Mouse (Mus musculus) forebrain, embryonic 12.5 days (tissue): Measurements from ENCODE around the gene Galnt6. TPM values are rescaled to one million over a fixed set of nuclear protein-coding genes. Genes with fewer than 3 reads are reported as not detected.

Experiments used
- ATAC-seq: fragments of 200-750 bp; cut with Nextera tagmentation; 2 replicates; pipeline ENCODE4 v1.8.0; 2017; ENCODE audit warnings: moderate TSS enrichment; ENCODE audit not compliant: low FRiP score
- H3K27ac ChIP-seq: fragments of 300-500 bp; sonication (generic); 2 replicates; pipeline ENCODE4 v1.5.1; 2016; ENCODE audit warnings: mild to moderate bottlenecking
- H3K27me3 ChIP-seq: fragments of 300-500 bp; sonication (generic); 2 replicates; pipeline ENCODE4 v1.6.1; 2016; ENCODE audit warnings: mild to moderate bottlenecking
- H3K36me3 ChIP-seq: fragments of 300-500 bp; sonication (generic); replicated peaks from 2 replicates; pipeline ENCODE4 v1.6.1; 2016; ENCODE audit warnings: mild to moderate bottlenecking
- H3K4me1 ChIP-seq: fragments of 300-500 bp; sonication (generic); 2 replicates; pipeline ENCODE4 v1.6.1; 2016
- H3K4me2 ChIP-seq: fragments of 300-500 bp; sonication (generic); 2 replicates; pipeline ENCODE4 v1.6.1; 2016; ENCODE audit warnings: mild to moderate bottlenecking, moderate library complexity
- H3K4me3 ChIP-seq: fragments of 300-500 bp; sonication (generic); replicated peaks from 2 replicates; pipeline ENCODE4 v1.5.1; 2016; ENCODE audit warnings: mild to moderate bottlenecking
- H3K9ac ChIP-seq: fragments of 300-500 bp; sonication (generic); 2 replicates; pipeline ENCODE4 v1.6.1; 2016; ENCODE audit warnings: mild to moderate bottlenecking
- H3K9me3 ChIP-seq: fragments of 300-500 bp; sonication (generic); 2 replicates; pipeline ENCODE4 v1.6.1; 2016
- WGBS: fragments of 180-500 bp; shearing (Covaris S2); methylation state at CpG from one replicate; pipeline ENCODE4 v1.1.7; 2016; 5-methylcytosine and 5-hydroxymethylcytosine counted together
- polyA plus RNA-seq: library from polyadenylated mRNA; unstranded; fragments of >200 nt; fragmentation: Nextera tagmentation; extraction: Ambion mirVana; gene quantifications from 2 replicates; pipeline ENCODE4 v1.2.1, GENCODE M21; 2016

The Galnt6 gene
- polyA plus RNA-seq, 1 experiment from 2014 or later = 0.05 TPM

DNA sequence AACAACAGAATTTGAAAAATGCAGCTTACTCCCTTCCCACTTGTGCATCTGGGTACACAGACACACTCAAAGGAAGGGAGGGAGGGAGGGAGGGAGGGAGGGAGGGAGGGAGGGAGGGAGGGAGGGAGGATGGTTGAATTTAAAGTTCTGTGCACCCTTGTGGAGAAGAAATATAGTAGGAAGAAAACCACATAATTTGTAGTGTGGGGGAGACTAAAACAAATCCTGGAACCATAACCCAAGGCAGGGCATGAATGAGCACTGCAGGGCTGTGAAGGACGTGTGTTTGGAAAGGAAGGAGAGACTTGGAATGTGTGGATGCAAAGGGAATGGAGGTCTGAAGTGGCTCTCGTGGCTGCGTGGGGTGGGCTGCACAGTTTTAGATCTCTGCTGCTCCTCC, 53.7 kb downstream of the Galnt6 start:
- Histone ChIP-seq H3K27me3 (no peaks in the 10 kb centered on the region), H3K9me3 (no peaks in the 10 kb centered on the region), H3K36me3 (no peaks in the 10 kb centered on the region), H3K9ac (no peak overlapping the region), H3K4me3 (no peak overlapping the region), H3K4me1 (no peaks in the 10 kb centered on the region; the same call in 1 of the 2 replicates), H3K4me2 (no peak overlapping the region), H3K27ac (no peak overlapping the region)
- 55% methylated on average over 3 of the region's 3 CpGs for WGBS
- ATAC-seq = no peak

DNA sequence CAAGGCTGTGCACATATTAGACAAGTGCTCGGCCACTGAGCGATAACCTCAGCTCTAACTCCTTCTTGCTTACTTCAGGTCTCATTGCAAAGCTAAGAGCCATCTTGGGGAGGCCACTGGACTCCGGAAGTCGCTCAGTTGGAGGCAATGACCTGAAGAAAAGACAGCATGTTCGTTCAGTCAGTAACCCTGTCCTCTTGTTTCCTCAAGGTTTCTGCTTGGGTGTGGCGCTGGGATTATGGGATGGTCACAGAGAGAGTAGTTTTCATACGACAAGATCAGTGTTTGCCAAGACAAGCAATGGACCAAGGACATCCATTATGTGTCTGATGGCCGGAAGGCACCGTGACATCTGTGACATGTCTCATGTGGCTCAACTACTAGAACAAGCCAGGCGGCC, 54.6 kb downstream of the Galnt6 start:
- WGBS = 86% methylated on average over 10 of the region's 10 CpGs
- no peak for ATAC-seq
- H3K4me3 ChIP-seq = no peak overlapping the region
- H3K9me3 ChIP-seq = no peaks in the 10 kb centered on the region
- no peaks in the 10 kb centered on the region for H3K36me3 ChIP-seq
- H3K27ac ChIP-seq = no peak overlapping the region
- no peak overlapping the region for H3K9ac ChIP-seq
- no peak overlapping the region for H3K4me2 ChIP-seq
- H3K4me1 ChIP-seq = no peaks in the 10 kb centered on the region; the same call in 1 of the 2 replicates
- no peaks in the 10 kb centered on the region for H3K27me3 ChIP-seq

DNA sequence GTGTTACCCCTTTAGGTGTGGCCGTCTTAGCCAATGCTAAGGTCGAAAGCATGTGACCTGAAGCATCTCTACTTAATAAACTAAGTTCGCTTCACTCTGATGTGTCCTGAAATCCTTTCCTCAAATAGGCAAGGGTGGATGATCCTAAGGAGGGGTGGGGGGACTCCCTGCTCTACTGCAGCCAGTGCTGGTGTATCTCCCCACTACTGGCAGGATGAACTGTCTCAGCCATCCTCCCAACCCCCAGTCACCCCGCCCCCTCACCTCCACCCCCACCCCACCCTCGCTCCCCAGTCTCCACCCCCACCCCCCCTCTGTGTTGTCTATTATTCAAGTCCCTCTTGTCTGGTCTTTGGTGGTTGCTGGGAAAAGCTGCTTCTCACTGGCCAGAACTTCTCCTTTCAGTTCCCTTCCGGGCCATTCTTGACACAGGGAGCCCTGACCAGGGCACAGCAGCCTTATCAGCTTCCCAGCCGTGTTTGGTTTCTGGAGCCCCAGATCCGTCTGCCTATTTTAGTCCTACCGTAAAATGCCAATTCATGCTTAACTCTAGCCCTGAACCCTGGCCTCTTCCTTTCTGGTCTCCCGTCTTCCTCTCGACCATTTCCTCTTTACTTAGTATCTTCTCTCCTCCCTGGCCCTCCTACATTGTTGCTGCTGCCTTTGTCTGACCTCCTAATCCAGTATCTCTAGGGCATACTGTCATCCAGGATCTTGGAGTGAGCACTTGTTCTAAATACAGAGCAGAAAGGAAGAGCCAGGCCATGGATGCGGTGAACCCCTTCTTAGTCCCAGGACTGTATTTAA, 55.4 kb downstream of the Galnt6 start:
- H3K27me3 ChIP-seq = no peaks in the 10 kb centered on the region
- H3K4me3 ChIP-seq = no peak overlapping the region
- no peak overlapping the region for H3K9ac ChIP-seq
- no peaks in the 10 kb centered on the region for H3K36me3 ChIP-seq
- H3K27ac ChIP-seq = no peak overlapping the region
- H3K4me2 ChIP-seq = no peak overlapping the region
- no peaks in the 10 kb centered on the region for H3K9me3 ChIP-seq
- H3K4me1 ChIP-seq = no peaks in the 10 kb centered on the region; the same call in 1 of the 2 replicates
- no peak for ATAC-seq
- 39% methylated on average over 12 of the region's 12 CpGs for WGBS

DNA sequence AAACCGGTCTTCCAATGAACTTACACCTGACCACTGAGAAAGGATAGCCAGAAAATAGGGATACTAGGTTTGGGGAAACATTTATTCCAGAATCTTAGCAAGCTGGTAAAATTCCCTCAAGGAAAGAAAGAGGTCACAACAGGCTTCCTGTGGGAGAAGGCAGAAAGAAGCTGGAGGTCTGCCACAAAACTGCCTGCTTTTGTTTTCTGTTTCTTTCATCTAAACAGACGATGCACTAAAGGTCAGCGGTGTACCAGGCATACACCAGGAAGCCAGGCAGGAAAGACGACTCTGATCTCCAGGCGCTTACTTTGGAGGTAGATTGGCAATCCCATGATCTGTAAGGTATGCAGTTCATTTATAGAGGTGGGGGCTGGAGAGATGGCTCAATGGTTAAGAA, 58.3 kb downstream of the Galnt6 start:
- no peaks in the 10 kb centered on the region for H3K9me3 ChIP-seq
- H3K4me1 ChIP-seq = peaks cover 9% of the 10 kb centered on the region
- no peak for ATAC-seq
- no peak overlapping the region for H3K27ac ChIP-seq
- H3K36me3 ChIP-seq = no peaks in the 10 kb centered on the region
- no peak overlapping the region for H3K9ac ChIP-seq
- no peak overlapping the region for H3K4me3 ChIP-seq
- H3K27me3 ChIP-seq = no peaks in the 10 kb centered on the region
- WGBS = 71% methylated on average over 5 of the region's 5 CpGs
- no peak overlapping the region for H3K4me2 ChIP-seq

DNA sequence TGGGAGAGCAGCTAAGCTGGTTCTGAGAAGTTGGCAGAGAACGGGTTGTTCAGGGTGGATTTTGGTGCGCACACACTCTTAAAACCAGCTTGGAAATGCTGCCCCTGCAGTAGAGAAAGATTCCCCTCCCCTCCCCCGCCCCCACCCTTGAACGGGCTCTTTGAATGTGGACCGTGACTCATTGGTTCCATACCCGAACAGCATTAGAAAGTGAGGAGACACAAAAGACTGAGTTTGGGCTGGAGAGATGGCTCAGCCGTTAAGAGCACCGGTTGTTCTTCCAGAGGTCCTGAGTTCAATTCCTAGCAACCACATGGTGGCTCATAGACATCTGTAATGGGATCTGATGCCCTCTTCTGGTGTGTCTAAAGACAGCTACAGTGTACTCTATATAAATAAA, 59.2 kb downstream of the Galnt6 start:
- H3K36me3 ChIP-seq = no peaks in the 10 kb centered on the region
- 84% methylated on average over 8 of the region's 8 CpGs for WGBS
- no peak overlapping the region for H3K4me2 ChIP-seq

DNA sequence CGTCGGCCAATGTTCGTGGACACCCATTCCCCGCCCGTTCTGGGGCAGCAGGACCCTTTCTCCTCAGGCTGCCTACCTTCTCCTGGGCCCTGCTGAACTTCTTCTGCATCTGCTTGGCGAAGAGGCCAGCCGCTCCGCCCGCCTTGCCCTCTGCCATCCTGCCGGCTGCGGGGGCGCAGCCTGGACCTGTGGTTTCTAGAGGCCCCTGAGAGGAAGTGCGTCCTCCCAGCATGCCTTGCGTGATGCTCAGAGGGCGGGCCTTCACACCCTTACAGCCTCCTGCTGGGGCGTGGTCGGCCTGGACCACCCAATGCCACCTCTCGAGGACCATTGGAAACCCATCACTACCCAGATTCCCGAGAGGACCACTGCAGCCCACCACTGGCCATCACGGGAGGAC, 59.8 kb downstream of the Galnt6 start, which contains the start of gene Bin2:
TSS of gene Bin2 (minus strand) at position 217 of the 400 bp plus-strand sequence.
- ATAC-seq = no peak
- H3K27me3 ChIP-seq = no peaks in the 10 kb centered on the region
- H3K9ac ChIP-seq = no peak within 1 kb of the TSS
- H3K4me1 ChIP-seq = peaks cover 10% of the 10 kb centered on the region
- no peaks in the 10 kb centered on the region for H3K36me3 ChIP-seq
- no peak within 1 kb of the TSS for H3K27ac ChIP-seq
- no peaks in the 10 kb centered on the region for H3K9me3 ChIP-seq
- 91% methylated on average over 20 of the region's 20 CpGs for WGBS
- no peak within 1 kb of the TSS for H3K4me3 ChIP-seq
- H3K4me2 ChIP-seq = no peak within 1 kb of the TSS

More for the DNA sequence above, 59.2 kb downstream of the Galnt6 start:
- H3K4me3 ChIP-seq = no peak overlapping the region
- no peak overlapping the region for H3K9ac ChIP-seq
- ATAC-seq = no peak
- H3K27me3 ChIP-seq = no peaks in the 10 kb centered on the region
- H3K4me1 ChIP-seq = peaks cover 10% of the 10 kb centered on the region
- no peak overlapping the region for H3K27ac ChIP-seq
- H3K9me3 ChIP-seq = no peaks in the 10 kb centered on the region

DNA sequence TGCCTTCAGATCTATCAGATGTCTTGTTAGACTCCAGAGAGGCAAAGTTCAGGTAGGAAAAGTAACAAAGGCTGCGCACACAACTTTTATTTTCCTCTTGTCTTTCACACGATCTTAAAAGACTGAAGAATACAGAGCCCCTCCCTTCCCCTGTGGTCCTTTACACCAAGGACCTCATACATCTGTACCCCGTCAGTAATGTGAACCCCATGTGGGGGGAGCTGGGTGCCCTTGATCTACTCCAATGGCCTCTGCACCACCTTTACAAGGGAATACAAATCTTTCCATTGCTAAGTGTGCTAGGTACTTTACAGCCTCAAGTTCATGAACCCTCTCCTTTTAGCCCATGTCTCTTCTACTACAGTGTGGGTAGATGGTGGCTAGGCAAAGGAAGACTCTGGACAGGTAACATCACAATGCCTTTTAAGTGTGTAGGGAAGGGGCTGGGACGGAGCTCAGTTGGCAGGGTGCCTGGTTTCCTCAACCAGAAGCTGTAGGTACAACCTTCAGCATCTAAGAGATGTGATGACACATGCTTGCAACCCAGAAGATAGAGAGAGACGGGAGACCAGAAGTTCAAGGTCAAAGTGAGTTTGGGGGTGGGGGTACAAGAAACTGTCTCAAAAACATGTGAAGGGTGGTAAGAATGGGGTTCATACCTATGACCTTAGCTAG, 61.2 kb downstream of the Galnt6 start:
- H3K9ac ChIP-seq = no peak overlapping the region
- WGBS = 87% methylated on average over 5 of the region's 5 CpGs
- ATAC-seq = no peak

DNA sequence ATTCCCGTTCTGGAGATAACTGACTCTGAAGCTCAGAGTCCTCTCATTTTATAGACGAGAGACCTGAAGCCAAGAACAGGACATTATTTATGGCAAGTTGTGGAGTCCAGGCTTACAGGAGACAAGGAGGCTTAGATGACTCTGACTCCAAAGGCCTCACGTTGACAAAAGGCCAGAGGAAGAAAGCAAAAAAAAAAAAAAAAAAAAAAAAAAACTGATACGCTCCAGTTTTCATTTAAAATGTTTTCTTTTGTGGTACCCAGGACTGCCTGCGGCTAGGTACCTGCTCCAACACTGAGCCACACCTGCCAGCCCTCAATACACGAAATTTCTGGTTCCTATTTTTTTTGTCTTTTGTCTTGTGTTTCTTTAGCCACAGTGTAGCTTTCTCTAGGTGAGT, 61.8 kb downstream of the Galnt6 start:
- Histone ChIP-seq H3K27me3 (no peaks in the 10 kb centered on the region), H3K4me1 (peaks cover 10% of the 10 kb centered on the region), H3K9ac (no peak overlapping the region), H3K27ac (no peak overlapping the region), H3K4me2 (no peak overlapping the region), H3K36me3 (no peaks in the 10 kb centered on the region), H3K9me3 (no peaks in the 10 kb centered on the region), H3K4me3 (no peak overlapping the region)
- ATAC-seq = no peak
- 63% methylated on average over 6 of the region's 6 CpGs for WGBS

More for the DNA sequence above, 61.2 kb downstream of the Galnt6 start:
- Histone ChIP-seq H3K4me3 (no peak overlapping the region), H3K4me1 (peaks cover 10% of the 10 kb centered on the region), H3K36me3 (no peaks in the 10 kb centered on the region), H3K27ac (no peak overlapping the region), H3K27me3 (no peaks in the 10 kb centered on the region), H3K4me2 (no peak overlapping the region), H3K9me3 (no peaks in the 10 kb centered on the region)

DNA sequence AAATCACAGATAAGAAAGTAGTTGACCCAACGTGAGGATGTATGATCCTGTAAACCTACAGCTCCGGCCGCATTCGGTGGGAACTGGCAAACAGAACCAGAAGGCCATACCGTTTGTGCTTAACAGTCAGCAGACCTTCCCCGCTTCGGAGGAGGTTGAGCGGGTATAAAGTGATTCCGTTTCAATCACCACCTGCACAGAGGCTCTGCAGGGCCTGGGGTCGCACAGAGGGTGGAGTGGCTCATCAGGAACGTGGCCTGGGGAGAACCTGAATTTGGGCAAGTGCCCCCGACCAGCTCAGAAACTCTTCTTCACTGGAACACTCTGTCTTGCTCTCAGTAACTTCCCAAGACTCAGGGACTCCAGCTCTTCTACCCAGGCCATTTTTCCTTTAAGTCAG, 62.3 kb downstream of the Galnt6 start:
- Histone ChIP-seq H3K27ac (no peak overlapping the region), H3K4me3 (no peak overlapping the region), H3K27me3 (no peaks in the 10 kb centered on the region), H3K4me1 (peaks cover 10% of the 10 kb centered on the region), H3K9ac (no peak overlapping the region), H3K9me3 (no peaks in the 10 kb centered on the region), H3K4me2 (no peak overlapping the region), H3K36me3 (no peaks in the 10 kb centered on the region)
- WGBS = 37% methylated on average over 12 of the region's 12 CpGs
- ATAC-seq = no peak

DNA sequence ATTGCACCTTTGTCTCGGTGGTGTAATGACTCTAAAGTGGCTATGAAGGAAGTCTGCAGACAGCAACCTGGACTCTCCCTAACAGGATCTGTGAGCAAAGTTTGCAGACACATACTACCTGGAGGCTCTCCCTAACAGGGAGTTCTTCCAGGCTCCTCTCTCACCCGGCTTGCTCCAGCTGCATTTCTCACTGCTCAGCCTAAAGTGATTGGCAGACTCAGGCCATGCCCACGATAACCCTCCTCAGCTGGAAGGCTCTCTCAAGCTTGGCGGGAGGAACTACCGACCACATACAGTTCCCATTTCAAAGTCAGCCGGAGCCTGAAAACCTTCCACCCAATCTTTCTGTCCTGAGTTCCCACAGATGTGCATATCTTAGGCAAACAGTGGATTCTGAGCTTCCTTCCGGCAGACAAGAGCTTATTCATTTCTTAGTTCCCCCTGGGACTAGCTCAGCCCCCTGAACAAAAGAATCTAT, 62.9 kb downstream of the Galnt6 start:
- Histone ChIP-seq H3K4me2 (no peak overlapping the region), H3K4me3 (no peak overlapping the region), H3K27ac (no peak overlapping the region), H3K4me1 (peaks cover 10% of the 10 kb centered on the region), H3K36me3 (no peaks in the 10 kb centered on the region), H3K9ac (no peak overlapping the region; the same call in 1 of the 2 replicates), H3K9me3 (no peaks in the 10 kb centered on the region), H3K27me3 (no peaks in the 10 kb centered on the region)
- WGBS = 19% methylated on average over 7 of the region's 7 CpGs
- ATAC-seq = no peak

DNA sequence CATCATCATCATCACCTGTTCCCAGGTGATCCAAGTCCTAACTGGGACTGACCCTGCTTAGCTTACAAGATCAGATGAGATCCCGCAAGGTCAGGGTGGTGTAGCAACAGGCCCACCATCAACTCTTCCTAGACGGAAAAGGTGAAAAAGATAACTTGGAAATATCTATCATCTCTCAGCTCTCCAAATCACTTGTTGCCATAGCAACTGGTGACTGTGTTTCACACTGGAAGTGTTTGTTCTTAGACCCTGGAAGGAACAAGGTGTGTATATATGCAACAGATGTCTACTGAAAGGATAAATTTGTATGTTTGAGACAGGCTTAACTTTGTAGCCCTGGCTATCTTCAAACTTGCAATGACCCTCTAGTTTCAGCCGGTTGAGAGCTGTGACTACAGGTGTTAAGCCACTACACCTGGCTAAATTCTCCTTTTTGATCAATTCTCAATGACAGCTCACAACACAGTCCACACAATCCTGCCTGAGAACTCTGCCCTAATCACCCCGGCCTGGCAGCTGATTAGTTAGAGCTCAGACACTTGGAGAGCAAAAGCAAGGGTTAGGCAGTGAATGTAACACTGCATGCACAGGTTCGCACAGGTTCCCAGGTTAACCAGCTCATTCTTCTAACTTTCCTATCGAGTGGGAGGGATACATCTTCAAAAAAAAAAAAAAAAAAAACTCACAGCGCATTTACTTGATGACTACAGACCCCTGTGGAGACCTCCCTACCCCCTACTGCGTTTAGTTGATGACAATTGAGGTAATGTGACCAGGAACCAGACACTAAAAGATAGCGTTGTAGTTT, 63.6 kb downstream of the Galnt6 start:
- 40% methylated on average over 9 of the region's 9 CpGs for WGBS
- Histone ChIP-seq H3K4me1 (peaks cover 10% of the 10 kb centered on the region), H3K4me2 (no peak overlapping the region), H3K9me3 (no peaks in the 10 kb centered on the region), H3K9ac (no peak overlapping the region; the same call in 1 of the 2 replicates), H3K36me3 (no peaks in the 10 kb centered on the region), H3K4me3 (no peak overlapping the region), H3K27ac (no peak overlapping the region), H3K27me3 (0 out of 2 replicates have a peak, but pooled peaks cover 1% of the 10 kb centered on the region)
- no peak for ATAC-seq

DNA sequence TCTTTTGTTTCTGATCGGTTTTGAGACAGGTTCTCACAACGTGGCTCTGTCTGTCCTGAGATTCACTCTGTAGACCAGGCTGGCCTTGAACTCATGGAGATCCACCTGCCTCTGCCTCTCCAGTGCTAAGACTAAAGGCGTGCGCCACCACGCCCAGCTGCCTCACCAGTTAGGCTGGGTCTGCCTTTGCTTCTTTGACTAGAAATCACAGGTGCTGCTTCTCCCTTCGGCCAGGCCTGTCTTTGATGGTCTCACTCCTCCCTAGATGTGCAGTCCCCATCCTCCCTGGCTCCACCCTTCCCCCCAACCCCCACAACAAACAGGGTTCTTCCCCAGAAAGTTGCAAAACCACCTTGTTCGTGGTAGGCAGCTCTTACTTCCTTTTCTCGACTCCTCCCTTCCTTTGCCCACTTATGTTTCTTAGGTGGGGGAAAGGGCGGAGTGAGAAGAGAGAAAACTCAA, 64.3 kb downstream of the Galnt6 start:
- Histone ChIP-seq H3K9me3 (no peaks in the 10 kb centered on the region), H3K4me2 (no peak overlapping the region), H3K27ac (no peak overlapping the region), H3K9ac (no peak overlapping the region), H3K27me3 (0 out of 2 replicates have a peak, but pooled peaks cover 4% of the 10 kb centered on the region), H3K4me3 (no peak overlapping the region), H3K36me3 (no peaks in the 10 kb centered on the region), H3K4me1 (peaks cover 10% of the 10 kb centered on the region)
- ATAC-seq = no peak
- WGBS = 80% methylated on average over 9 of the region's 9 CpGs
